Mouse (Mus musculus): Measurements from ENCODE around the gene Slc35e2. TPM values are rescaled to one million over a fixed set of nuclear protein-coding genes. Genes with fewer than 3 reads are reported as not detected.

Slc35e2 gene
- polyA plus RNA-seq, 1 experiment: 20.2 TPM

GRCm38 (mm10) chr4:155596606-155597005 lies 4.6 kb upstream of the Slc35e2 start:
- TF ChIP-seq EP300 (IDR thresholded peaks at IDR 0.05; ENCODE audit: insufficient read depth, low read depth, low read length): no peak
- no peak for TF ChIP-seq POLR2A (IDR thresholded peaks at IDR 0.05; ENCODE audit: insufficient read depth, low read length)
- no peak for TF ChIP-seq CTCF (IDR thresholded peaks at IDR 0.05; ENCODE audit: low read depth, low read length)
- H3K9me3 ChIP-seq (replicated peaks; ENCODE audit: control insufficient read depth, insufficient read depth, low read length, poor library complexity, severe bottlenecking): no peaks in the 10 kb centered on the region
- H3K36me3 ChIP-seq (ENCODE audit: control insufficient read depth, insufficient read depth, low read length, poor library complexity, severe bottlenecking): no peaks in the 10 kb centered on the region
- no peaks in the 10 kb centered on the region for H3K4me1 ChIP-seq (ENCODE audit: control insufficient read depth, insufficient read depth, low read length)
- no peak overlapping the region for H3K4me3 ChIP-seq (ENCODE audit: low read depth, low read length)
- H3K27me3 ChIP-seq (ENCODE audit: control insufficient read depth, insufficient read depth, low read length, poor library complexity, severe bottlenecking): no peaks in the 10 kb centered on the region
- no peak overlapping the region for H3K27ac ChIP-seq (ENCODE audit: insufficient read depth, low read length)
- H3K9ac ChIP-seq (ENCODE audit: low read depth, poor library complexity, severe bottlenecking): no peak overlapping the region

- Histone ChIP-seq H3K27ac (ENCODE audit: insufficient read depth, low read length) (0 out of 2 replicates have a peak overlapping the region, but pooled peaks have one; percentile 40), H3K36me3 (ENCODE audit: control insufficient read depth, insufficient read depth, low read length, poor library complexity, severe bottlenecking) (no peaks in the 10 kb centered on the region; the same call in 1 of the 2 replicates), H3K4me1 (ENCODE audit: control insufficient read depth, insufficient read depth, low read length) (no peaks in the 10 kb centered on the region), H3K9ac (ENCODE audit: low read depth, poor library complexity, severe bottlenecking) (peak overlapping the region; percentile 53), H3K4me3 (ENCODE audit: low read depth, low read length) (0 out of 2 replicates have a peak overlapping the region, but pooled peaks have one; percentile 27), H3K9me3 (replicated peaks; ENCODE audit: control insufficient read depth, insufficient read depth, low read length, poor library complexity, severe bottlenecking) (no peaks in the 10 kb centered on the region), H3K27me3 (ENCODE audit: control insufficient read depth, insufficient read depth, low read length, poor library complexity, severe bottlenecking) (no peaks in the 10 kb centered on the region)
- no peak for TF ChIP-seq CTCF (IDR thresholded peaks at IDR 0.05; ENCODE audit: low read depth, low read length)
- TF ChIP-seq POLR2A (IDR thresholded peaks at IDR 0.05; ENCODE audit: insufficient read depth, low read length): no peak
- no peak for TF ChIP-seq EP300 (IDR thresholded peaks at IDR 0.05; ENCODE audit: insufficient read depth, low read depth, low read length)
Measured at GRCm38 (mm10) chr4:155598536-155598935, 2.7 kb upstream of the Slc35e2 start.

DNA sequence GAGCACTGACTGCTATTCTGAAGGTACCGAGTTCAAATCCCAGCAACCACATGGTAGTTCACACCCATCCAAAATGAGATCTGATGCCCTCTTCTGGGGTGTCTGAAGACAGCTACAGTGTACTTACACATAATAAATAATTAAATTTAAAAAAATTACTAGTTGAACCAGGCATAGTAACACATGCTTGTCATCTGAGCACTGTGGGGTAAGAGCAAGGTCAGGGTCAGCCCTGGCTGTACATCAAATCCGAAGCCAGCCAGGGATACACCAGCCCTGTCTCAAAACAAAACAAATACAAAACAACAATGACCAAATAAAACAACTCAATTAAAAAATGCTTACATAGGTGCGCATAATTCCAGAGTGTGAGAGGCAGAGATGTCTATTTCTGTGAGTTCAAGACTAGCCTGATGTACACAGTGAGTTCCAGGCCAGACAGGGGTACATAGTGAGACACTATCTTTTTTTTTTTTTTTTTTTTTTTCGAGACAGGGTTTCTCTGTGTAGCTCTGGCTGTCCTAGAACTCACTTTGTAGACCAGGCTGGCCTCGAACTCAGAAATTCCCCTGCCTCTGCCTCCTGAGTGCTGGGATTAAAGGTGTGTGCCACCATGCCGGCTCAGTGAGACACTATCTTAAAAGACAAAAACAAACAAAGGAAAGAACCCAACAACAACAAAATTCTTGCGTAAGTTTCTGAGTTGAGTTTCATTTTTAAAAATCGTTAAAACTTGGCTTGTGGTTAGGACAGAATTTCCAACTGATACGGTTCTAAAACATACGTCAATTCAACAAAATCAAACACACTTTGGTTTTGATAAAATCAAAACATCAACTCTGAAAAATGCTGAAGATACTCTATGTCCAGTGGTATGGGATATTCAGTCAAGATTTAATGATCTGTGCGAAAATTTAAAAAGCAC lies 1.1 kb upstream of the Slc35e2 start:
- no peaks in the 10 kb centered on the region for H3K9me3 ChIP-seq (replicated peaks; ENCODE audit: control insufficient read depth, insufficient read depth, low read length, poor library complexity, severe bottlenecking)
- no peaks in the 10 kb centered on the region for H3K4me1 ChIP-seq (ENCODE audit: control insufficient read depth, insufficient read depth, low read length)
- no peaks in the 10 kb centered on the region for H3K27me3 ChIP-seq (ENCODE audit: control insufficient read depth, insufficient read depth, low read length, poor library complexity, severe bottlenecking)
- H3K27ac ChIP-seq (ENCODE audit: insufficient read depth, low read length): peak overlapping the region; percentile 98
- TF ChIP-seq CTCF (IDR thresholded peaks at IDR 0.05; ENCODE audit: low read depth, low read length) (no peak), EP300 (IDR thresholded peaks at IDR 0.05; ENCODE audit: insufficient read depth, low read depth, low read length) (no peak), POLR2A (IDR thresholded peaks at IDR 0.05; ENCODE audit: insufficient read depth, low read length) (no peak)
- H3K9ac ChIP-seq (ENCODE audit: low read depth, poor library complexity, severe bottlenecking): peak overlapping the region; percentile 87
- no peak overlapping the region; the same call in 1 of the 2 replicates for H3K4me3 ChIP-seq (ENCODE audit: low read depth, low read length)
- peaks cover 3% of the 10 kb centered on the region for H3K36me3 ChIP-seq (ENCODE audit: control insufficient read depth, insufficient read depth, low read length, poor library complexity, severe bottlenecking)

DNA sequence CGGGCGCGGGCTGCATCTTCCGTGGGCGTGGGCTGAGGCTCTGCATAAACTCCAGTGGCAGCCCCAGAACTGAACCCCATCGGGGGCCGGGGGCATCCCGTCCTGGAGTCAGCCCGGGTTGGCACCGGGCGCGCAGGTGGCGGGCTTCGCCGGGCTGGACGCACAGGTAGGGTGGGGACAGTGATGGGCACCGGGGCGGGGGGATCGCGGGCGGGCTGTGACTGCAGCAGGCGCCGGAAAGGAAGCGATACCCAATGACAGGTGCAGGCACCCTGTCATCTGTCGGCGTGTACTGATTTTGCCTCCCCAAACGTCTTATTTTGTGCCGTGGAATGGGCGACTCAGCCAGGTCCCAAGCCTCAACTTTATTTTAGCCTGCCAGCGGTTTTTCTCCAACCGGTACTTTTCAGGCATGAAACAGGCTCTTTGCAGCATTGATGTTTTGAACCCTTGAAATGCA lies 811 bp downstream of the Slc35e2 start:
- no peak overlapping the region for H3K27ac ChIP-seq (ENCODE audit: insufficient read depth, low read length)
- no peaks in the 10 kb centered on the region for H3K27me3 ChIP-seq (ENCODE audit: control insufficient read depth, insufficient read depth, low read length, poor library complexity, severe bottlenecking)
- peak overlapping the region; percentile 78 for H3K4me3 ChIP-seq (ENCODE audit: low read depth, low read length)
- no peaks in the 10 kb centered on the region for H3K9me3 ChIP-seq (replicated peaks; ENCODE audit: control insufficient read depth, insufficient read depth, low read length, poor library complexity, severe bottlenecking)
- peak overlapping the region; percentile 87 for H3K9ac ChIP-seq (ENCODE audit: low read depth, poor library complexity, severe bottlenecking)
- H3K4me1 ChIP-seq (ENCODE audit: control insufficient read depth, insufficient read depth, low read length): no peaks in the 10 kb centered on the region
- no peak for TF ChIP-seq CTCF (IDR thresholded peaks at IDR 0.05; ENCODE audit: low read depth, low read length)
- no peak for TF ChIP-seq EP300 (IDR thresholded peaks at IDR 0.05; ENCODE audit: insufficient read depth, low read depth, low read length)
- no peak for TF ChIP-seq POLR2A (IDR thresholded peaks at IDR 0.05; ENCODE audit: insufficient read depth, low read length)
- H3K36me3 ChIP-seq (ENCODE audit: control insufficient read depth, insufficient read depth, low read length, poor library complexity, severe bottlenecking): peaks cover 3% of the 10 kb centered on the region

GRCm38 (mm10) chr4:155602753-155603152 lies 1.5 kb downstream of the Slc35e2 start:
- no peak for TF ChIP-seq EP300 (IDR thresholded peaks at IDR 0.05; ENCODE audit: insufficient read depth, low read depth, low read length)
- no peak for TF ChIP-seq CTCF (IDR thresholded peaks at IDR 0.05; ENCODE audit: low read depth, low read length)
- no peak for TF ChIP-seq POLR2A (IDR thresholded peaks at IDR 0.05; ENCODE audit: insufficient read depth, low read length)
- Histone ChIP-seq H3K27me3 (ENCODE audit: control insufficient read depth, insufficient read depth, low read length, poor library complexity, severe bottlenecking) (no peaks in the 10 kb centered on the region), H3K9ac (ENCODE audit: low read depth, poor library complexity, severe bottlenecking) (peak overlapping the region; percentile 87), H3K9me3 (replicated peaks; ENCODE audit: control insufficient read depth, insufficient read depth, low read length, poor library complexity, severe bottlenecking) (no peaks in the 10 kb centered on the region), H3K27ac (ENCODE audit: insufficient read depth, low read length) (no peak overlapping the region), H3K4me3 (ENCODE audit: low read depth, low read length) (no peak overlapping the region), H3K36me3 (ENCODE audit: control insufficient read depth, insufficient read depth, low read length, poor library complexity, severe bottlenecking) (peaks cover 3% of the 10 kb centered on the region), H3K4me1 (ENCODE audit: control insufficient read depth, insufficient read depth, low read length) (no peaks in the 10 kb centered on the region)

DNA sequence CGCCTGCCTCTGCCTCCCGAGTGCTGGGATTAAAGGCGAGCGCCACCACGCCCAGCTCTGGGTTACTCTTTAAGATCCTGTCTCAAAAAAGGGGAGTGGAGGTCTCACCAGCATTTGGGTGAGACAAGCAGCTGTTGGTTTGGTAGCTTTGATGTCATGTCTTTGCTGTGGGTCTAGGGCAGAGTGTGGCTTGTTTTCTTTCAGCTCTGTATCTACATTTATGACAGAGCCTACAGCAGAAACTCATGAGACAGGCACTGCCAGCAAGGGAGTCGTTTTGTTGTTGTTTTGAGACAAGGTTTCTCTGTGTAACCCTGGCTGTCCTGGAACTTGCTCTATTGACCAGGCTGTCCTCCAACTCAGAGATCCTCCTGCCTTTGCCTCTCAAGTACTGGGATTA lies 2.6 kb downstream of the Slc35e2 start:
- H3K27me3 ChIP-seq (ENCODE audit: control insufficient read depth, insufficient read depth, low read length, poor library complexity, severe bottlenecking): no peaks in the 10 kb centered on the region
- no peak overlapping the region for H3K27ac ChIP-seq (ENCODE audit: insufficient read depth, low read length)
- TF ChIP-seq POLR2A (IDR thresholded peaks at IDR 0.05; ENCODE audit: insufficient read depth, low read length) (no peak), EP300 (IDR thresholded peaks at IDR 0.05; ENCODE audit: insufficient read depth, low read depth, low read length) (no peak), CTCF (IDR thresholded peaks at IDR 0.05; ENCODE audit: low read depth, low read length) (no peak)
- H3K4me1 ChIP-seq (ENCODE audit: control insufficient read depth, insufficient read depth, low read length): no peaks in the 10 kb centered on the region
- H3K9me3 ChIP-seq (replicated peaks; ENCODE audit: control insufficient read depth, insufficient read depth, low read length, poor library complexity, severe bottlenecking): no peaks in the 10 kb centered on the region
- peaks cover 3% of the 10 kb centered on the region for H3K36me3 ChIP-seq (ENCODE audit: control insufficient read depth, insufficient read depth, low read length, poor library complexity, severe bottlenecking)
- H3K9ac ChIP-seq (ENCODE audit: low read depth, poor library complexity, severe bottlenecking): no peak overlapping the region
- no peak overlapping the region for H3K4me3 ChIP-seq (ENCODE audit: low read depth, low read length)
